Mouse (Mus musculus) frontal cortex, adult (tissue): Measurements from ENCODE around the gene Crybb1.
A peak's percentile ranks its signal among the peaks of the same experiment; 100 is the strongest.

ENCODE experiments used
- ATAC-seq: cut with Nextera tagmentation; 2 replicates; pipeline ENCODE4 v1.9.2; 2017; ENCODE audit warnings: mild to moderate bottlenecking, moderate library complexity, mixed read lengths; ENCODE audit not compliant: low TSS enrichment

Crybb1 gene

DNA sequence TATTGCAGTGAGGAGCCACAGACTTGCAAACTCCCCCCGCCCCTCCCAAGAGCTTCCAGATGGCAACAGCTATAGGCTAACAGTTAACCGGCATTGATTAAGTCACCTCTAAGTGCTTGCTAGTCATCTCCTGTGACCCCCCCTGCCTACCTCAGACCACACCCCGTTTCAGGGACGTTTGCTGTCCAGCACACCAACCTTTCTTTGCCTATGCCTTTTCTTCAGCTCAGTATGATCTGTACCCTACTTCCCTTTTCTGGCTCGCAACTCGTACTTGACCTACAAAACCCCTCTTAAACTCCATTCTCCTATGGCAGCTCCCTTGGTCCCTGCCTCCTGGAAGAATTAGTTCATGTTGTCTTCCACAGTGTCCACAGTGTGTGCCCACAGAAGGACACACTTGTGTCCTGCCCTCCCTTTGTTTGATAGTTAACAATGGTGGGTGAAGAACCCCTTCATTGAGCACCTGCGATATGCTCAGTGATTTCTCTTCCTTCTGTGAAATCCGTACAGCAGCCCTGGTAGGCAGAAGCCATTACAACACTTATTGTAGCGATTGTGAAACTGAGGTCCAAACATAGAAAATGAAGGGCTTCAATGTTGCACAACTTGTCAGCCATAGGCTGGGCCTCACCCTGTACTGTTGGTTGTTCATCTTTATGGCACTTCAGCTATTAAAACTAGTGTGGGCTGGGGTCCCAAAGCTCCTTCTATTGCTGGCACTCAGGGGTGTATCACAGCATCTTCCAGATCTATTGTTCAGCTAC is 10.6 kb downstream of the Crybb1 start:
- ATAC-seq: no peak

DNA sequence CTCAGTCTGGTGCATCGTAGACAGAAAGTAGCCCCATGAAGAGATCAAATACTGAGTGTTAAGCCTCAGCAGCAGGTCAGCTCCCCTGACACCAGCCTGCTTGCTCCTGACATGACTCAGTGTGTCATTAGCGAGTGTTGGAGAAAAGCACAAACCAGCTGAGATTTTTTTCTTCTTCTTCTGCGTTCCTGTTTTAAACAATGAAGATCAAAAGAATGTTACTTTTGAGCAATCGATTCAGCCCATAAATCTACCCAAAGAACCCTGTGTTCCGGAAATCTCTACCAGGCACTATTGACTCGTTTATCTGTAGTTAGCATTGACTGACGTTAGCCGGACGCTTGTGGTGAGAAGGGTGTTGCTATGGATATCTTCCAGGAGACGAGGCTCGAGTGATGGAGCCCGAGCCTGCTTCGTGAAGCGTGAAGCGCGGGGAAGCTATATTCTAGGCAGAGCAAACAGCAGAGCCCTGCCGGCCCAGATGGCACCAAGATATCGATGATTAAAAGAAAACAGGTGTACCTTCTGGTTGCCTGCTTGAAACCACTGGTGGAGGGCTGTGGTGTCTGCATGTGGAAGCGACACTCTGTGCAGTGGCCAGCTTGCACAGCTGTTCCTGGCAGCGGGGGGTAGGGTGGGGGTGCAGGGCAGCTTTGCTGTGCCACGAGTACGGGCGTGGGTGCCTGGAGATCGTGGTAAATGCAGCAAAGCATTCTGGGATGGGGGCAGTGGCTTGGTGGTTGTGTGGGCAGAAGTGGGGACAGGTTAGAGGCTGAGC is 15.3 kb downstream of the Crybb1 start:
- ATAC-seq: peak; percentile 50; the same call in 1 of the 2 replicates

DNA sequence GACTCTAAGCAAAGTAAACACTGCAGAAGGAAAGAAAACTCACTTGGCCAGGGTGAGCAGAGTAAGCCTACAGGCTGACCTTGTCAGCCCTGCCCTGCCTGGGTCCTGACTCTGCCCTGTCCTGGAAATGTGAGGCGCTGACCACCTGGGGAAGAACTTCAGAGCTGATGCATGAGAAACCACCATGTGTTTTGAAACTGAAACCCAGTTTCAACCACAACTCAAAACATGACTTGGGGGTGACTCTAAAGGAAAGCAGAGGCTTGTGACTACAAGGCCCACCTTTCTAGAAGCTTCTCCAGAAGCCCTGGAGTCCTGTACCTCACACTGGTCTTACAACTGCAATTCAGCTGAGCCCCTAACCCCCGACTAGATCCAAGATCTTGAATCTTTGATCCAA is 17.3 kb downstream of the Crybb1 start:
- no peak for ATAC-seq

DNA sequence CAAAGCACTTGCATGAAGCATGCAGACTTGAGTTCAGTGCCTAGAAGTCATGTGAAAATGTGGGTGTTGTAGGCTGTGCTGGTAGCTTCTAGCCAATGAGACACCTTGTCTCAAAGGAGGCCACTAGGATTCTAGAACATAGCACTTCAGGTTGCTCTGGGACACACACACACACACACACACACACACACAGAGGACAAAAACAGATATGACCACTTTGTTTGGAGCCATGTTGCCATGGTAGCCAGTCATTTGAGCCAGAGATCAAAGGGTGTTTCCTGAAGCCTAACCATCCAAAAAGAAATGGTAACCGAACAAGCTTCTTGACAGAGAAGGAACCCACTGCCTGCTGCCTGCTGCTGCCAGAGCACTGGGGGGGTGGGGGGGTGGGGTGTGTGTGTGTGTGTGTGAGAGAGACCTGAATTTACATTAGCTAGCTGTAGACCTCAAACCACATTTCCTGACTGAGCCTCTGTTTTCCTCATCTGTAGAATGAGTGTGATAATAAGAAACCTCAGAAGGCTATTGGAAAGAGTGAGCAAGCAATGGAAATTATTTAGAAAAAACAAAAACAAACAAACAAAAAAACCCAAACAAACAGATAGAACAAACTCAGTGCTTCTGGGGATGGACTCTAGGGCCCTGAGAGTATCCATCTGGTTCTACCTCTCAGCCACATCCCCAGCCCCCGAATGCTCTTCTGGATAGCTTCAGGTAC is 18.3 kb downstream of the Crybb1 start:
- ATAC-seq: no peak

DNA sequence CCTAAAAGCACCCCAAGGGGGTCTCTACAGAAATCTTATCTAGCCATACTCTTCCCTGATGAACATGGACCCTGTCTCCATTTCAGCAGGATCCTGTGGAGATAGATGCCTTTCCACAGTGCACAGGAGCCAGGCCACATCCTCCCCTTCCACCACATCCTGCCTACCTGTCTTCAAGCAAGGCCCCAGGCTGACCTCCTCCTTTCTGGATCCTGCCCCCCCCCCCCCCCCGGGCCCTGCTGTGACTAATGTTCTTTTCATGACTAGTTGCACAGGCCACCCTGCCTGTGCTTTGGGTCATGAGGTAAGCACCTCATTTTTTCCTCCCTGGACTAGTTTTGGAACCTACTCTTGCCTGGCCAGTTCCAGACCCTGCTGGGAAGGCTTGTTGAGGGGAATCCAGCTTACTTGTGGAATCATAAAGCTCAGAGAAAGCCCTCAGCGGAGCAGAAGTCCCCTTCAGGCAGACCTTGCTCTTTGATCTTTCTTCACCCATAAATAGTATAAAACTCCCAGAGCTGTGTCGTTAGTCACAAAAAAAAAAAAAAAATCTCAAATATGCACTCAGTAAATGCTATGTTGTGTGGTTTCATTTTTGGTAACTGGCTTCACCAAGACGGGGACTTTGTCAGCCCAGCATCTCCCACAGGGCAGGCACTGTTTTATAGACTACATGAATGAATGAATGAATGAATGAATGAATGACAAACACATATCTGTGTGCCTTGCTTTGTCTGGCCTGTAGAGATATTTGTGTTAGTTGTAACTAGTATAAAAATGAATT is 19.6 kb downstream of the Crybb1 start:
- no peak for ATAC-seq

DNA sequence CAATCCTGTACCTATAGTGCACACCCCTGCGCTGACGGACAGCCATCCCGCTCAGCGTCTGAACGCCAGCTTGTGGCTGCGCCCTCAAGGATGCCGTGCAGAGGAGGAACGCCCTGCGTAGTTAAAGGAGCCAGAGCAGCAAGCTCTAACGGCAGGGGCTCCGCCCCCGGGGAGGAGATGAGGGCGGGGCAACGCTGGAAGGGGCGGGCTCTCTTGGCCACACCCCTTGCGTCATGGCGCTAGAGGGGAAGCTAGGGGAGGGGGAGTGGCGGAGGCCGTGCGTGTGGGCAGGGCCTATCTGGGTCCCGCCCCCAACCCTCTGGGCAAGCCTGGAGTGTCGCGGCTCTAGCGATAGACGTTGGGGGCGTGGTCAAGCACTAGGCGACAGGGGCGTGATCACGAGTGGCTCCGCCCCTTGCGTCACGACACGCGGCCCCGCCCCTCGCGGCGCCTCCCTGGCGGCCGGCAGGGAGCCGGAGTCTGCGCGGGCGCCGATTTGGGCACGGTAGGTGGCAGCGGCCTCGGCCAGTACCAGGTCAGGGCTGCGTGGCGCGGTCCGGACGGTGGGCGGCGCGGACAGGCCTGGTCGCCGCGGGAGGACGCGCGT is 20.8 kb downstream of the Crybb1 start, which contains the start of gene Tpst2:
Gene Tpst2 (plus strand): TSS at position 425 of the 607 bp plus-strand sequence.
- ATAC-seq: peak; percentile 85

DNA sequence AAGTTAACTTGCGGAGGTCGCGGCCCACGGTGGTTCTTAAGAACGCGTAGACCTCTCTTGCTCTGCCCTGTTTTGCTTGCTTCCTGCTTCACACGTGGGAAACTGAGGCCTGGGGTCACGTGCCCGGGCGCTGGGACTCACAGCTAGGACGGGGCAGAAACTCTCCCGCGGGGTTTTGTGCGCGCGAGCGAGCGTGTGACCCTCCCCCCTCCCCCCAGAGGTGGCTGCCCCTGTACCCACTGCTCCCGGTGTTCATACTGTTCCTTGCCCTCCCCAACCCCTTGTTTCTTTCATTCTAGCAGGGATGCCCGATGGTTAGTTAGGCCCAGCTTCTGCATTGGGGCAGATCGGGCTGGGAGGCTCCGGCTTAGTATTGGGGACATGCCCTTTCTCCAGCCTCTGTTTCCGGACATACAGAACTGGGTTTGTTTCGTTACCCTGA is 21.3 kb downstream of the Crybb1 start:
- ATAC-seq: peak; percentile 0; the same call in 1 of the 2 replicates

DNA sequence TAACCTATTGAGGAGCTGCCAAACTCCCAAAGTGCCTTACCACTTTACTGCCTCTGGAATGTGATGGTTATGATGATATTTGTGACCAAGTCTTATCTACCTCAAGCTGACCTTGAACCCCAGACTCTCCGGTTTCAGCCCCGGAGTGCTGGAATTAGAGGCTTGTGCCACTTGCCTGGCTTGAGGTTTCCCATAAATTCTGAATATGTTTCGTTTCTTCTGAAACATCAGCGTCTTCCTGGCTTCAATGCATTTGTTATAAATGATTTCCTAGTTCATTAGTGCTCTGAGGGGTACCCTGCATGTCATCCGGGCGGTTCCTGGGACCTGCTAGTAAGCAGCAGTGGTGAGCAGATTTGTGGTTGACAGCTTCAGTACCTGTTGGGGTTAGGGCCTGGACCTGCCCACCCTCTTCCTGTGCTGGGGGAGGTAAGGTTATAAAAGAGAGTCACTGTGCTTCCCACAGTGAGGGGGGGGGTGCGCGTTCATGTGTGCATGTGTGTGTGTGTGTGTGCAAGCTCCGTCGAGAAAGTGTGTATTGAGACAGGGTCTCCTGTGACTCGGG is 22.4 kb downstream of the Crybb1 start:
- ATAC-seq: no peak

DNA sequence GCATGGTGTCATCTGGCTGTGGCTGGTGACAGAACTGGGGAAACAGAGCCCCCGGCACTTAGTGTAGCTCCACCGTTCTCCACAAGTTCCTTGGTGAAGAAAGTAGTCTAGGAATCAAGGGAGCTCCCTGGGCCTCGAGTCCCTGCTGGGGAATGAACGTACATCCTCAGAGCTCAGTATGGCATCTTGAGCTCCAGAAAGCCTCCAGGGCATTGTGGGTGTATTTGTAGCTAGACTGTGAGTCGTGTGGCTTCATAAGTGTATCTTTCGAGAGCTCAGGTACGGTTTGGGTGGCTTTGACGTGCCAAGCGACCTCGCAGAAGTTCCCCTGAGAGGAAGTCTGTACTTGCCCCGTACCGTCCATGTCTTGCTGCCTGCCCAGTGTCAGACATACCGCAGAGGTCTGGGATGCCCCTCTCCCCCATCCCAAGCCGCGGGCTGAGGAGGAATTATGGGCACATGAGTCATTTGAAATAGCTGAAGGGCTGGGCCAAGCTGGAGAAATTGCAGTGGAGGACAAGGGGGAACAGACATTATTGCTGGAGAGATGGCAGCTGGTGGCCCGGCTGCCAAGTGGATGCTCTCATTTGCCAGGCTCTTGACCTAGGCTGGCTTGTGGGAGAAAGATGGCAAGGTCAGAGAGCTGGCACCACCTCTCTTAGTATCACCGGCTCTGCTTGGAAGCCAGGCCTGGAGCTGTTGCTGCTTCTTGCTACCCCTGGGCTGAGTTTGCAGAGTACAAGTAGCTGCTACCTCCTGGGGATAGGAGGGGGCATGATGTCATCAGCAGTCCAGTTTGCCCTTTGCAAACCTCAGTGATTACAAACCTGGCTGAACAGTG is 23.8 kb downstream of the Crybb1 start:
- ATAC-seq: no peak

DNA sequence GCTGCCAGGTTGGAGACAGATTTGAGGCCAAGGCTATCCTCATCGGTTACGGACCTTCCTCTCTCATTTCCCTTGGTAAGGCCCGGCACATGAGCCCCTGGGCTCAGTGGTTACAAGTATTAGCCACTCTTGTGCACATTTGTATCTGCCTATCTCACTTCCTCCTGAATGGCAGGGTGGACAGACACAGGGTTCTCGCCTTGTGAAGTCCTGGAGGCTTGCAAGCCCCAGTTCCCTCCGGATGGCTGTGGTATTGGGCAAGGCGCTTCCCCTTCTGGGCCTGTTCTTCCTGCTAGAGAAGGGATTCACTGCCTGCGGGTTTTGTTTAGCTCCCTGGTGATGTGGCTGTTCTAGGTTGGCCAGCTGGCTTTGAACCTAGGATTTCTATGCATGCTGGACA is 24.5 kb downstream of the Crybb1 start:
- no peak for ATAC-seq

DNA sequence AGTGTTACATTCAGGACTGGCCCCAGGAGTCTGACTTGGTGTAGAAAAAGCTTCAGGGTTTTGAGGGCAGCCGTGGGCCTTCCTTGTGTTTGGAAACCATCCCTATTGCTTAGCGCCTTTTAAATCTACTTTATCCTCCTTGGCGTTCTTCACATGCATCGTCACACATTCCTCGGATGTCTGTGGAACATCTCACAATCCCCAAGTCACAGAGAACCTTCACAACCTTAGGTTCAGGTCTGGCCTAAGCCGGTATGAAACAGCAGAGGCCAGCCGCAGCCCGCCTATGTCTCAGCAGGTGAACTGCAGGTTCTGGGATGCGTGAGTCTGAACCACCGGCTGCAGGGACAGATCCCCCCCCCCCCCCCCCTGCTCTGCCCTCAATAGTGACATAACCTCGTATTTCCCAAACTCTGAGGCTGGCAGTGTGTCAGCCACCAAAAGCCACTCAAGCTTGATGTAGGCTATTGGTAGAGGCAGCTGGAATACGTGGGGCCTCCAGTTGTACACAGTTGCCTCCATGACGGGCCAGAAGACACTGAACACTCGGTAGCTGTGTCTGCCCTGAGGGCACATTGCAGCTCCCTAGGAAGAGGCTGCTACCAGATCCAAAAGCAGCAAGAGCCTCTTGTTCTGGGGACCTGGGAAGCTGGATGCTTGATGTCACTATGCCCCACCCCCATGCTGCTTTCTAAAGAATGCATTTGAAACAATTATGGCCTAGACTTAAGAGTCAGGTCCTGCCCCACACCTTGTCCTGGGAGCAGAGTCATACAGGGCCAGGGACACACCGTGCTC is 25.4 kb downstream of the Crybb1 start:
- no peak for ATAC-seq

DNA sequence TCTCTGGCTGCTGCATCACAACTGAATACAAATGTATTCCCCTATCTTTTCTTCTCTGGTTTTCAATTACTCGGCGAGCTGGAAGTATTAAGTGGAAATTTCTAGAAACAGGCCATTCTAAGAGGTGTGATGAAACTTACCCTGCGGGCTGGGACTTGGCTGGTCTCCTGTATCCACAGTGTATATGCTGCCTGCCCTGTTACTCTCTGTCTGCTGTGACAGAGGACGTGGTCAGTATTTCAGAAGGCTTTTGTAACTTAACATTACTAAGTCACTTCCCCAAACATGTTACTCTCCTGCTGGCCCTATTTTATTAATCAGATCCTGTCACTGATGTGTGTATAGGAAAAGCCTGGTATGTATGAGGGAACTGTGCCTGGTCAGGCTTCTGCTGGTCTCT is 26.1 kb downstream of the Crybb1 start:
- no peak for ATAC-seq

DNA sequence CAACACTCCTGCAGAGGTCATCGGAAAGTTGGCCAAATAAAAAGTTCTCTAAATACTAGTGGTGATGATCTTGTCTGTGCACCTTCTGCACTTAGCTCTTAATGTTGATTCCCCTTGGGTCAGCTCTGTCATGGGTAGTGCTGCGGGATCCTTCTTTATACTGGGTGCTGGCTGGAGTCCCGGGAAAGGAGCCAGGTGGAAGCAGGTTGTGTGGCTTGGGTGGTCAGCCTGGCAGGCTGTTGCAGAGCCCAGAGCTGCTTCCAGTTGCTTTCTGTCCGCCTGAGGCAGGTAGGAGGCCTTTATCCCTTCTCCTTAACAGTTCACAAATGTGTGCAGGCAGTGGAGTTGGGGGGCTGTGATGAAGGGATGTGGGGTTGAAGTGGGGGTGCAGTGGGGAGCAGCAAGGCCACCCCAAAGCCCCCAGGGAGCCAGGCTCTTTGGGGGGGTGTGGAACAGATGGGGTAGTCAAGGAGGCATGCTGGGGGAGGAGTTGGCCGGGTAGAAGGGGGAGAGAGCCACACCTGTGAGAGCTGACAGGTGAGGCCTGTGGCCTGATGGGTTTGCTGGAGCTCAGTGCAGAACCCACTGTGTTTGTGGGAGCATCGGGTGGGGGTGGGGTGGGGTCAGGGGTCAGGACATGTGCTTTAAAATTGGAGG is 26.6 kb downstream of the Crybb1 start:
- ATAC-seq: no peak

DNA sequence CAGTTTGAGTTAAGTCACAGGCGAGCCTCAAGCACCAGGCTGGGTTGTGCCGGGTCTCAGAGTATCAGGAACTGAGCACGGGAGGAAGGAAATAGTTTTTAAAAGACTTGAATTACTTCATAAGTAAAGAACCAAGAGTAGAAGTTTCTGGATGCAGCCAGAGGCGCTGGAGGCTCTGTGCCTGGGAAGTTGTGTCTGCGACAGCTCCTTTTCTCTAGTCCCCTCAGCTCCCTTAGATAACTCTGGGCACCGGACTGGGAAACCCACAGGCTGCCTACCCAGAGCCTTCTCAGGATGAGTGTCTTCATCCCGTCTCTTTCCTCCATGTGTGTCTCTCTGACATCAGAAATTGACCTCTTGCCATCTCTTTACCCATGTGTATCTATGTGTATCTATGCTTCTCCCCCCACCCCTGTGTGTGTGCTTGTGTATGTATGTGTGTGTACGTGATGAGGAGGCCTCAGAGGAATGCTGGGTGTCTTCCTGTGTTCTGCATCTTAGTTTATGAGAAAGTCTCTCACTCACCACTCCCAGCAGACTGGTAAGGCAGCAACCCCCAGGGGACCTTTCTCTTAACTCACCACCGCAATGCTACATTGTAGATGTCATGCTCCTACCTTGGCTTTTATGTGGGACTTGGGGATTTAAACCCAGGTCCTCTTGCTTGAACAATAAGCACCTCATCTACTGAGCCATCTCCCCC is 27.3 kb downstream of the Crybb1 start:
- no peak for ATAC-seq

DNA sequence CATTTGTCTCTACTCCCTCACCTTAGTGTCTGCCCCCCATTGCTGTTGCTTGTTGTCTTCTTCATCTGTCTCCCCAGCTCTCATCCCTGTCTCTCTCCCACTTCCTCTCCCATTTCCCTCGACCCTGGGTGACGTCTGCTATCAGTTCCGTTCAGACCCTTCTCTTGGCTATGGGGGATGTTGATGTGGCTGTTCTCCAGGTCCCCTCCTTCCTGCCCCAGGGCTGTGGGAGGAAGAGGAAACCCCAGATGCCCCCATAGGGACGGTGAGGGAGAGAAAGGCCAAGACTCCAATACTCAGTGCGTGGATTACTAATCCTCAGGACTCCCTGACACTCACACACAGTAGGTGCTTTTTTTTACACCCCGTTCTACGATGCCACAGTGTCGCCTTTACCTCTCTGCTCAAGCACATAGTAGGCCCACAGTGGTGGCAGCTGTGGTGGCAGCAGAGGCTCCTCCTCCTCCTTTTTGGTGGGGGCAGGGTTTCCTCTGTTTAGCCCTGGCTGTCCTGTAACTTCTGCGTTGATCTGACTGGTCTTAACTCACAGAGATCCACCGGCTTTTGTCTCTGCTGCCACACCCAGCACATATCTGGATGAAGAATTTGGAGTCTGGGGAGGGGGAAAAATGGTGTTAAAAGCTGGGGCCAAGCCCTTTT is 28.1 kb downstream of the Crybb1 start:
- ATAC-seq: no peak

DNA sequence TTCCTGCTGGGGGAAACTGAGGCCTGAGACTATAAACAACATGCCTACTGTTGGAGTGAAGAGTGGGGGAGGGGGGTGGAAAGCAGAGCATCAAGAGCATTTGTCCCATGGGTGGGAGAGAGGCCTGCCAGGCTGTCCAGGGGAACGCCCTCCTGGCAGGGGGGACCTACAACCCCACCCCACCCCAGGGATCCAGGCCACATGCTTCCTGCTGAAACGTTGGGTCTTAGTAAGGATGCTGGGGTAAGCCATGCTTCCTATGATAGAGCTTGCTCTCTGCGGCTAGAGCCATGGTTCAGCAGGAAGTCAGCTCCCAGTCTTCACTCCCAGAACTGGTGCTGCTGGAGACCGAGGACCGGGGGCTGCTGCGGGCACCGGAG is 28.6 kb downstream of the Crybb1 start:
- ATAC-seq: no peak

DNA sequence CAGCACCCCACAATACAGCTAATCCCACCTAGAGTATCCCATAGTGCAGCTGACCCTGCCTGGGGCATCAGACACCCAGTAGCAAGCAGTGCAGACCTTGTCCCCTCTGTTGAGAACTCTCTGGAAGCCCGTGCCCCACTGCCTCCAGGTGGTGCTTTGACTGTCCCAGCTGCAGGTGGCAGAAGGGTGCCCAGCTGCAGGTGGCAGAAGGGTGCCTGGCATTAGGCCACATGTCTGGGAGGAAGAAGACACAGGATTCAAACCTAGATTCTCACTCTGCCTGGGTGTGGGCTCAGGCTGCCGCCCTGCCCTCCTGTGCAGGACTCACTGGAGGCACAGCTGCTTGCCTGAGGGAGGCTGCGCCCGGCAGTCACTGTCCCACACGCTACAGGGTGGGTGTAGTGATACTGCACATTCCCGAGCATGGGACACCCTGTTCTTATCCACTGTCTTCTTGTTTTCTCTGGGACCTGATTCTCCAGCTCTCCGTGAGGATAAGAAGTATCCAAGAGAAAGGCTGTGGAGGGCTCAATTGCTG is 30.0 kb downstream of the Crybb1 start:
- peak; percentile 47; the same call in 1 of the 2 replicates for ATAC-seq
